Mouse (Mus musculus) inflammation-experienced regulatory T-cells, adult 16 weeks (primary cell): ENCODE measurements around the gene Pex3. TPM values are rescaled to one million over a fixed set of nuclear protein-coding genes. Genes with fewer than 3 reads are reported as not detected.

ENCODE experiments used
- polyA plus RNA-seq: library from polyadenylated mRNA; unstranded; fragments of 100-300 nt; shearing (Covaris generic); gene quantifications from one replicate; pipeline ENCODE4 v1.2.1, GENCODE M21; 2017

The Pex3 gene
- 40.3 TPM for polyA plus RNA-seq

DNA sequence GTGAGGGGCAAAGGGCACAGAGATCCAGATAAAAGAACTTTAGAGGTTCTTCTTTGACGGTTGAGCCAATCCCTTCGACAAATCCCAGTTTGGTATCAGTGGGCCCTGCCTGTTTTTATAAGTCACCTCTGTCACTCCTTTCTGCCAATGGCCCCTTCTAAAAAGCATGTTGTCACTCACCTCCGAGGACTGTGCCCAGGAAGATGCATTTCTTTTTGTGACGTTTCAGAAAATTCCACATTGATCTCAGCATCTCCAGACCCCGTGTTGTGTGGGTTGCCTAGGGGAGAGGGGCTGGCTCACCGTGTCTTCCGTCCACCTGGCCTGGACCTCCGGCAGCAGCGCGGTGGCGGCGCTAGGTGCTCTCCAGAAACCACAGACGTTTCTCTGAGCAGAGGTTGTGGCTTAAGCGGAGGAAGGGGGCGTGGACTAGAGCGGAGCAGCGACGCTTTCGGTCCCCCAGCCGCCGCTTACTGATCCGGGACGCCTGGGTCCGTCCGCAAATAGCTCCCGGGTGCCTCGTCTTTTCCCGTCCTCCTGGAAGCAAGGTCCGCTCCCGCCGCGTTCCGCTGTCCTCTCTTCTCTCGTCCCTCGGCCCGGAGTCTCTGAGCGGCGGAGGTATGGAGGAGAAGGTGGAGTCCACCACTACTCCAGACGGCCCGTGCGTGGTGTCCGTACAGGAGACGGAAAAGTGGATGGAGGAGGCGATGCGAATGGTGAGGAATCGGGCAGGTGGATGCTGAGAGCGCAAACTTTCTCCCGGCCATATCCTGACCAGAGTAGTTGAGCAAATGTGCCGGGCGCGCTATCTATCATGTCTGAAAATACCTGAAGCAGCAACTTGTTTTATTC, at the start of gene Pex3, which contains the start of gene Adat2:
Gene Pex3, minus strand, starts transcription at position 497 of the 852 bp plus-strand sequence.
Gene Adat2, plus strand, starts transcription at position 249 of the 852 bp plus-strand sequence.

DNA sequence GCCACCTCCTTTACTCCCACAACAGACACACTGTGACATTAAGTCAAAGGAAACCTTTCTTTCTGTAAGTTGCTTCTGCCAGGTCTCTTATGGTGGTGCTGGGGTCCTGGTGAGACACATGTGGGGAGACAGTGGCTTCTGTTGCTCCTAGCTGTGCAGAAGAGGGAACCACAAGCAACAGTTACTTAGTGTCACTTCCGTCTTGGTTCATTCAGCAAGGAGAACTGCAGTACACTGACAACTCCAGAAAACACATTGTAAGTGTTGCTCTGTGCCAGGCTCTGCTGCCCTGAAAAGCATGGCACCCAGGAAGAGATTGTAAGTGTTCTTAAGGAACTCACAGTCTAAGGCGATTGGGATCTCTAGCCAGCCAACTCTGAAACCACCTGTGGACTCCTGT, 53.6 kb downstream of the Pex3 start, which contains the start of gene Fuca2:
Gene Fuca2, plus strand, starts transcription at position 210 of the 400 bp plus-strand sequence.

Other genes starting within 250 kb of the Pex3 start
- 7.6 TPM for gene Phactr2, start 78.7 kb downstream of the Pex3 start, polyA plus RNA-seq
- gene Fuca2, start 53.6 kb downstream of the Pex3 start, polyA plus RNA-seq, result 72.9 TPM
- 2.7 TPM for gene Adat2, start 248 bp downstream of the Pex3 start, polyA plus RNA-seq